Mouse (Mus musculus) stomach, postnatal 0 days (tissue): ENCODE measurements around the gene Nlk. TPM values are rescaled to one million over a fixed set of nuclear protein-coding genes. Genes with fewer than 3 reads are reported as not detected.

Experiments used
- ATAC-seq: fragments of 200-750 bp; cut with Nextera tagmentation; 2 replicates; pipeline ENCODE4 v1.8.0; 2017; ENCODE audit not compliant: low FRiP score, low TSS enrichment
- DNase-seq: peaks from one replicate; pipeline ENCODE4 v3.0.0-alpha.2; 2016; ENCODE audit warnings: low spot score
- H3K27ac ChIP-seq: fragments of 300-500 bp; sonication (generic); replicated peaks from 2 replicates; pipeline ENCODE4 v1.5.1; 2014; ENCODE audit warnings: mild to moderate bottlenecking, control low read depth
- H3K27me3 ChIP-seq: fragments of 300-500 bp; sonication (generic); 2 replicates; pipeline ENCODE4 v1.6.1; 2014; ENCODE audit warnings: low read length; ENCODE audit not compliant: control insufficient read depth, insufficient read depth
- H3K36me3 ChIP-seq: fragments of 300-500 bp; sonication (generic); 2 replicates; pipeline ENCODE4 v1.6.1; 2014; ENCODE audit warnings: low read length, mixed read lengths; ENCODE audit not compliant: control insufficient read depth, insufficient read depth
- H3K4me1 ChIP-seq: fragments of 300-500 bp; sonication (generic); replicated peaks from 2 replicates; pipeline ENCODE4 v1.6.1; 2014; ENCODE audit warnings: antibody characterized with exemption; ENCODE audit not compliant: control insufficient read depth, insufficient read depth
- H3K4me2 ChIP-seq: fragments of 300-500 bp; sonication (generic); replicated peaks from 2 replicates; pipeline ENCODE4 v1.6.1; 2014; ENCODE audit warnings: low read depth, mild to moderate bottlenecking, control low read depth, moderate library complexity
- H3K4me3 ChIP-seq: fragments of 300-500 bp; sonication (generic); 2 replicates; pipeline ENCODE4 v1.5.1; 2014; ENCODE audit warnings: low read depth, low read length, control low read depth
- H3K9ac ChIP-seq: fragments of 300-500 bp; sonication (generic); 2 replicates; pipeline ENCODE4 v1.6.1; 2014; ENCODE audit warnings: mild to moderate bottlenecking, low read length, control low read depth, mixed read lengths
- H3K9me3 ChIP-seq: fragments of 300-500 bp; sonication (generic); 2 replicates; pipeline ENCODE4 v1.6.1; 2016; ENCODE audit warnings: low read length; ENCODE audit not compliant: control insufficient read depth
- CTCF ChIP-seq: IDR thresholded peaks from 2 replicates; pipeline ENCODE4 v1.5.1; 2016; ENCODE audit warnings: antibody characterized with exemption, low read depth, mild to moderate bottlenecking, moderate library complexity
- EP300 ChIP-seq: optimal IDR thresholded peaks from 2 replicates; pipeline ENCODE3; 2016; ENCODE audit warnings: antibody characterized with exemption
- WGBS: fragments of 180-500 bp; shearing (Covaris S2); extraction: QIAGEN DNeasy Blood & Tissue Kit; methylation state at CpG from one replicate; pipeline ENCODE4 v1.1.7; 2014; 5-methylcytosine and 5-hydroxymethylcytosine counted together
- polyA plus RNA-seq: library from polyadenylated mRNA; unstranded; fragments of >200 nt; fragmentation: Nextera tagmentation; extraction: Ambion mirVana; gene quantifications from 2 replicates; pipeline ENCODE4 v1.2.1, GENCODE M21; 2015

The Nlk gene
- 9.5 and 9.9 TPM in 2 replicates for polyA plus RNA-seq

DNA sequence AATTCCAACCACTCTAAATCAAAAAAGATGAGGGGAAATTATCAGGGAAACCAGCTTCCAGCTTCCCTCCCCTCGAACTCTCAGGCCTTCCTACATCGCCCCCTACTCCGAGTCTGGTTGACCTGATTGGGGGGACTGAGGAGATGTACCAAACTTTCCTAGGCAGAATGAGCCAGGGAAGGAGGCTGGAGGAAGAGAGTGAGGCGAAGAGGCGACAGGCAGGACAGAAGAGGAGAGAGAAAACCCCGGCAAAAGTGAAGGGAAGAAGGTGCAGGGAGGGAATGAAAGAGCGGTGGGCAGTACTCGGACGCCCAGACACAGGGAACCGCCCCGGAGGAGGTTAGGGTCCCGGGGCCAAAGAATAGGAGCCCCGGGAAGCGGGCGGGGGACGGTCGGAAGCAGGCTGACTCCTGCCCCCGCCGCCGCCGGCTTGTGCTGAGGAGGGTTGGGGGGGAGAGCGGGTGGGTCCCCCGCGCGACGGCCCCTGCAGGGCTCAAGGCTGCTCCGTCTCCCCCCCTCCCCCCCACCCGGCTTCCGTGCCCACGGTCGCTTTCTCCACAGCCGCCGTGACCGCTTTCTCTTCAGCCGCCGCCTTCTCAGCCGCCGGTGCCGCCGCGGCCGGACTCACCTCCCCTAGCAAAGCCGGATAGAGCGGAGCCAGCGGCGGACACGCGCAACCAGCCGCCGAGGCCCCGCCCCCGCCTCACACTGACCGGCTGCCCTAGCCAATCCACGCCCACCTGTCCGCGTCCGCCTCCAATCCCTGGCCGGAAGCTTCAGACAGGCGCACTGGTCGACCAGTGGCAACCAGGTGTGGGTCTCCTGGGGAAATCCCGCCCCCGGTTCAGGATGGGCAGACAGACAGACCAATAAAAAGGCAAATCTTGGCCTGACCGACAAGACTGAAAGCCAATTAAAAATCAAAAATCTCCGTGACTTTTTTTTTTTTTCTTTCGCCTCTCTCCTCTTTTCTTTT is at the start of gene Nlk:
Gene Nlk (minus strand): TSS at position 597 of the 976 bp plus-strand sequence.
- WGBS: 0% methylated on average over 40 of the region's 65 CpGs
- Histone ChIP-seq H3K4me2 (peak within 1 kb of the TSS; percentile 82), H3K27me3 (no peaks in the 10 kb centered on the region), H3K9me3 (no peaks in the 10 kb centered on the region), H3K36me3 (no peaks in the 10 kb centered on the region), H3K4me1 (0 out of 2 replicates have a peak, but pooled peaks cover 3% of the 10 kb centered on the region), H3K27ac (peak within 1 kb of the TSS; percentile 88), H3K4me3 (peak within 1 kb of the TSS; percentile 88), H3K9ac (peak within 1 kb of the TSS; percentile 92)
- TF ChIP-seq CTCF: no peak
- TF ChIP-seq EP300: peak; percentile 15
- ATAC-seq: peak; percentile 100
- peak; percentile 100 for DNase-seq

DNA sequence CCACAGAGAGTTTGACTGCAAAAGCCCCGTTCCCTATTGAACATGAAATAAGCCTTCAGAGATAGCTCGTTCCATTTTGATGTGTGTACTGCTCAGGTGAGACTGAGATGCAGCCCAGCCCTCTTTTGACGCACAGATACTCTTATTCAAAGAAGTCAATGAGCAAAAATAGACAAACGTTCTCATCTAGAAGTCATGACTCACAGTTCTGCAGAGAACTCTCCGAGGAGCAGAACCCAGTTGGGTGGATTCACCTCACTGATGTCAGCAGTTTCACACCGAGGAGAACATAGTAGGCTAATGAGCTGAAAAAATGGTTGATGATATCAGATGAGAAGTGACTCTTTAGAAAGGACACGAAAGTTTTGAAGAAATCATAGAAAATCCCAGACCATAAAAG is 49.1 kb upstream of the Nlk start:
- no peak overlapping the region for H3K4me3 ChIP-seq
- TF ChIP-seq EP300: no peak
- TF ChIP-seq CTCF: no peak
- H3K27ac ChIP-seq: no peak overlapping the region
- no peak overlapping the region for H3K9ac ChIP-seq
- ATAC-seq: no peak
- H3K27me3 ChIP-seq: no peaks in the 10 kb centered on the region
- DNase-seq: no peak
- H3K4me2 ChIP-seq: no peak overlapping the region
- no peaks in the 10 kb centered on the region for H3K9me3 ChIP-seq
- H3K36me3 ChIP-seq: no peaks in the 10 kb centered on the region
- H3K4me1 ChIP-seq: no peaks in the 10 kb centered on the region
- 78% methylated on average over 7 of the region's 7 CpGs for WGBS

DNA sequence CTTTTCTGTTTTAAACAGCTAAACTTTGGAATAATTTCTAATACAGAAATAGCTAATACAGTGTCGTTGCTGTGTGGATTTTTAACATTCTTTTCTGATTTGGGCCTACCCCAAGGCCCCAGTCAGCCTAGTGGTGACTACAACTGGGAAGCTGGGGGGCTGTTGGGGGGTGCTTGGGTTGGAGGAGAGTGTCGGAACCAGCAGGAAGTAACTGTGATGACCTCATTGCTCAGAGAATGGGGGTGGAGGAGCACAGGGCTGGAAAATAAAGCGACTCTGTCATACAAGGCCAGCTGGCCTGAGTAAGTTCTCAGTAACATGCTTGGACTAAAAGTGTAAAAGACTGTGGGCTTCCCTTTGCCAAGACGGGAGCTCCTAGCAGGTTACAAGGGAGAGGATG is 48.3 kb upstream of the Nlk start:
- H3K9ac ChIP-seq: no peak overlapping the region
- 43% methylated on average over 4 of the region's 4 CpGs for WGBS
- 0 out of 2 replicates have a peak overlapping the region, but pooled peaks have one; percentile 6 for H3K27ac ChIP-seq
- no peaks in the 10 kb centered on the region for H3K36me3 ChIP-seq
- no peak overlapping the region for H3K4me3 ChIP-seq
- no peaks in the 10 kb centered on the region for H3K4me1 ChIP-seq
- ATAC-seq (no peak), DNase-seq (no peak)
- TF ChIP-seq CTCF (no peak), EP300 (no peak)
- no peaks in the 10 kb centered on the region for H3K27me3 ChIP-seq
- H3K4me2 ChIP-seq: no peak overlapping the region
- no peaks in the 10 kb centered on the region for H3K9me3 ChIP-seq

DNA sequence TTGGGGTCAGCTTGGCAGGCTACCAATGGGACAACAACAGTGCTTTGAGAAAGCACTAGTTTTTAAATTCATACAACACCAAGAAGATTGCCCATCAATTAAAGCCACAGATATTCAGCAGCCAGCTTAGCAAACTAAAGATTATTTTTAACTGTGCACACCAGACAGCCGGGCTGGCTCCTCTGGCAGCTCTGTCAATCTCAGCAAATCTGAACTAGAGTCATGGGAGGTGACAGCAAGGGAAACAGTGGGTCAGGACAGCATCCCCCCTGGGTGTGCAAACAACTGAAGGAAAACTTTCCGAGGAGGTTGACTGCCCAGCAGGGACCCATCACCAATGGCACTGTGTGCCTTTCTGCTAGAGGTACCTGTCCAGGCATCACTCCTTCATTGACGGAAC is 45.3 kb upstream of the Nlk start:
- TF ChIP-seq CTCF (no peak), EP300 (no peak)
- DNase-seq (no peak), ATAC-seq (no peak)
- H3K4me1 ChIP-seq: no peaks in the 10 kb centered on the region
- H3K27ac ChIP-seq: no peak overlapping the region
- no peaks in the 10 kb centered on the region for H3K27me3 ChIP-seq
- no peak overlapping the region for H3K4me3 ChIP-seq
- no peaks in the 10 kb centered on the region for H3K9me3 ChIP-seq
- no peak overlapping the region for H3K4me2 ChIP-seq
- no peaks in the 10 kb centered on the region for H3K36me3 ChIP-seq
- H3K9ac ChIP-seq: no peak overlapping the region
- 63% methylated on average over 3 of the region's 3 CpGs for WGBS

DNA sequence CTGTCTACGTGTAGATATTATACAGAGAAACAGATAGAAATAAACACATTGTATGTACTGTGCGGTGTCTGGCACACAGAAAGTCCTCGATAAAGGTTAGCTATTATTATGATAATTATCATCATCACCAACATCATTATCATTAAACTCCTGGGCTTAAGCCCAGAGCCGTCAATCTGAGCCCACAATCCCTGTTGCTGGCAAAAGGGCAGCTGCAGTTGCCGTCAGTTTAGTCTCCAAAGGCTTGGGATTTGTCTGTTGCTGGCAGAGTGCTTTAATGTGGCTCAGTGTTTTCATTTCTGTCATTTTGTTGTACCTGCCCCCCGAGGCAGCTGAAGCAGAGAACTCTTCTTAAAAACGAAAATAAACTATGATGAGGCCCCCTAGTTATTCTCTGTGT is 44.8 kb upstream of the Nlk start:
- no peak for TF ChIP-seq CTCF
- no peak for TF ChIP-seq EP300

DNA sequence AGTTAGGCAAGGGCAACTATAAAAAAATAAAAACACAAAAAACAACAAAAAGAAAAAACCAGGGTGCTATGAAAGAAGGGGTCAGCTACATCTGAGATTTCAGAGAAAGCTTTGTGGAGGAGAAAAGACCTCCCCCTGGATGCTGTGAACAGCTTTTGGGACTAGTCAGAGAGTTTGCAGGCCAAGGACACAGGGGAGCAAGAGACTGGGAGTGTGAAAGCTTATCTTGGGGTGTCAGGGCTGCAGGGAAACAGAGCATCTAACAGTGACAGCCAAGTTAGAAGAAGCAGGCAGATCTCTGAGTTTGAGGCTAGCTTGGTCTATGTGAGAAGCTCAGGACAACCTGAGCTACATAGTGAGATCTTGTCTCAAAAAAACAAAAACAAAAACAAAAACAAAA is 42.2 kb upstream of the Nlk start:
- TF ChIP-seq EP300 (no peak), CTCF (no peak)
- no peaks in the 10 kb centered on the region for H3K36me3 ChIP-seq
- no peaks in the 10 kb centered on the region for H3K9me3 ChIP-seq
- H3K4me1 ChIP-seq: no peaks in the 10 kb centered on the region
- H3K4me3 ChIP-seq: no peak overlapping the region
- ATAC-seq: no peak
- H3K27me3 ChIP-seq: no peaks in the 10 kb centered on the region
- no peak for DNase-seq
- no peak overlapping the region for H3K4me2 ChIP-seq
- H3K9ac ChIP-seq: no peak overlapping the region
- no peak overlapping the region for H3K27ac ChIP-seq

More for the DNA sequence above, 44.8 kb upstream of the Nlk start:
- DNase-seq: no peak
- Histone ChIP-seq H3K9me3 (no peaks in the 10 kb centered on the region), H3K27me3 (no peaks in the 10 kb centered on the region), H3K27ac (no peak overlapping the region), H3K4me1 (no peaks in the 10 kb centered on the region), H3K9ac (no peak overlapping the region), H3K4me3 (no peak overlapping the region), H3K36me3 (no peaks in the 10 kb centered on the region), H3K4me2 (no peak overlapping the region)
- 67% methylated on average over 7 of the region's 7 CpGs for WGBS
- ATAC-seq: no peak
